Mouse (Mus musculus): ENCODE results near the gene Gatad2b. TPM values are rescaled to one million over a fixed set of nuclear protein-coding genes. Genes with fewer than 3 reads are reported as not detected.
"Not testable (repeated sequence)": the region's sequence is repeated elsewhere in the genome, so short reads cannot be mapped to it uniquely, and the experiment has no call there.

Gene Gatad2b
- total and polyA plus RNA-seq, 2 experiments from 2014 or later, result 5.8 to 25.3 TPM

DNA sequence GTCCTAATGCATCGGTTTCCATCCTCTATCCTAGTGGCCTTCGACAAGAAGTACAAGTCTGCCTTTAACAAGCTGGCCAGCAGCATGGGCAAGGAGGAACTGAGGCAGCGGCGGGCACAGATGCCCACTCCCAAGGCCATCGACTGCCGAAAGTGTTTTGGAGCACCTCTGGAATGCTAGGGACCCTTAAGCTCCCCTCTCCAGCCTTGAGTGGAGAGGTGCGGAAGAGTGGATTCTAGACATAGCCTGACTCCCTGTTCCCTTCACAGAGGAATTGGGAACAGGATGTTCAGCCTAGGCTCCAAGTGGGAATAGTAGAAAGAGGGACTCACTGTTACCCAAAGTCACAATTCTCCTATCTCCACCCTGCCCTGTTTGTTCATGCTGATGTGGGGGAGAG, 13.2 kb upstream of the Gatad2b start:
- H3K9ac ChIP-seq (replicated peaks; ENCODE audit: low read depth, low read length), result no peak overlapping the region
- H3K27ac ChIP-seq (ENCODE audit: low read depth), result no peak overlapping the region
- H3K4me1 ChIP-seq (ENCODE audit: control insufficient read depth, insufficient read depth), result no peaks in the 10 kb centered on the region
- TF ChIP-seq CTCF (IDR thresholded peaks at IDR 0.05; ENCODE audit: low read depth) (no peak), EP300 (IDR thresholded peaks at IDR 0.05; ENCODE audit: low read depth) (no peak)
- ATAC-seq (ENCODE audit: insufficient read depth, low read depth) (no peak), DNase-seq (ENCODE audit: low spot score) (no peak)
- H3K36me3 ChIP-seq (replicated peaks; ENCODE audit: control insufficient read depth, insufficient read depth, low read length), result peaks cover 65% of the 10 kb centered on the region
- no peak overlapping the region for H3K4me2 ChIP-seq (ENCODE audit: low read depth, low read length)
- H3K9me3 ChIP-seq (replicated peaks; ENCODE audit: control insufficient read depth, low read length), result no peaks in the 10 kb centered on the region
- no peaks in the 10 kb centered on the region for H3K27me3 ChIP-seq (ENCODE audit: control insufficient read depth, insufficient read depth, low read length)
- WGBS, result 92% methylated on average over 7 of the region's 7 CpGs
- H3K4me3 ChIP-seq (ENCODE audit: low read depth, low read length), result no peak overlapping the region

DNA sequence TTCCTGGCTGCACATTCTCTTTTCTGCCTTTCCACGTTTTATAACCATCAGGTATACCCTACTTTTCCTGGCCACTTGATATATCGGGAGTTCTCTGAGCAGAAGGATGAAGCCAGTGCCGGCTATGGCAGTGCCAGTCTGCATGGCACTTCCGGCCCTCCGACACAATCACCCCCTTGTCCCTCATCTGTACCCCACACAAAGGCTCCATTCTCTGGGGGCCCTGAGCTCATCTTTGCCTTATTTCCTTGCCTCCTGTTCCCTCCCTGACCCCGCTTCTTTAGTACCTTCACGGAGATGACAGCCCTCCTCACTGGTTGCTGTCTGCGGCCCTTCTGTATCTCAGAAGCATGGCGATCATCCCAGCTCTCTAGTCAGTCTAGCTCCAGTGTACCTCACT, 12.3 kb upstream of the Gatad2b start:
- Histone ChIP-seq H3K4me1 (ENCODE audit: control insufficient read depth, insufficient read depth) (no peaks in the 10 kb centered on the region), H3K4me2 (ENCODE audit: low read depth, low read length) (no peak overlapping the region), H3K27me3 (ENCODE audit: control insufficient read depth, insufficient read depth, low read length) (no peaks in the 10 kb centered on the region), H3K4me3 (ENCODE audit: low read depth, low read length) (no peak overlapping the region), H3K36me3 (replicated peaks; ENCODE audit: control insufficient read depth, insufficient read depth, low read length) (peaks cover 55% of the 10 kb centered on the region), H3K9me3 (replicated peaks; ENCODE audit: control insufficient read depth, low read length) (no peaks in the 10 kb centered on the region), H3K27ac (ENCODE audit: low read depth) (no peak overlapping the region), H3K9ac (replicated peaks; ENCODE audit: low read depth, low read length) (no peak overlapping the region)
- DNase-seq (ENCODE audit: low spot score) (no peak), ATAC-seq (ENCODE audit: insufficient read depth, low read depth) (no peak)
- no peak for TF ChIP-seq CTCF (IDR thresholded peaks at IDR 0.05; ENCODE audit: low read depth)
- no peak for TF ChIP-seq EP300 (IDR thresholded peaks at IDR 0.05; ENCODE audit: low read depth)
- WGBS, result 93% methylated on average over 9 of the region's 9 CpGs

DNA sequence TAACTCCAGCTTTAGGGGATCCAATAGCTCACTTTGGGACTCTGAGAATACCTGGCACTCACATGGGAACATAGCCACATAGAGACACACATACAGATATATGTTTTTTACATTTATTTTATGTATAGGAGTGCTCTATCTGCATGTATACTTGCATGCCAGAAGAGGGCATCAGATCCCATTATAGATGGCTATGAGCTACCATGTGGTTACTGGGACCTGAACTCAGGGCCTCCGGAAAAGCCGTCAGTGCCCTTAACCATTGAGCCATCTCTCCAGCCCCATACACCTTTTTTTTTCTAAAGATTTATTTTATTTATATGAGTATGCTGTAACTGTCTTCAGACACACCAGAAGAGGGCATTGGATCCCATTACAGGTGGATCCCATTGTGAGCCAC, 8.8 kb upstream of the Gatad2b start:
- DNase-seq (ENCODE audit: low spot score), result no peak
- Histone ChIP-seq H3K9me3 (replicated peaks; ENCODE audit: control insufficient read depth, low read length) (no peaks in the 10 kb centered on the region), H3K4me3 (ENCODE audit: low read depth, low read length) (no peak overlapping the region), H3K36me3 (replicated peaks; ENCODE audit: control insufficient read depth, insufficient read depth, low read length) (peaks cover 21% of the 10 kb centered on the region), H3K4me2 (ENCODE audit: low read depth, low read length) (no peak overlapping the region), H3K27me3 (ENCODE audit: control insufficient read depth, insufficient read depth, low read length) (no peaks in the 10 kb centered on the region), H3K9ac (replicated peaks; ENCODE audit: low read depth, low read length) (no peak overlapping the region), H3K4me1 (ENCODE audit: control insufficient read depth, insufficient read depth) (no peaks in the 10 kb centered on the region), H3K27ac (ENCODE audit: low read depth) (no peak overlapping the region)
- ATAC-seq (ENCODE audit: insufficient read depth, low read depth), result no peak
- WGBS, result 96% methylated on average over 2 of the region's 2 CpGs
- TF ChIP-seq CTCF (IDR thresholded peaks at IDR 0.05; ENCODE audit: low read depth) (no peak), EP300 (IDR thresholded peaks at IDR 0.05; ENCODE audit: low read depth) (no peak)

DNA sequence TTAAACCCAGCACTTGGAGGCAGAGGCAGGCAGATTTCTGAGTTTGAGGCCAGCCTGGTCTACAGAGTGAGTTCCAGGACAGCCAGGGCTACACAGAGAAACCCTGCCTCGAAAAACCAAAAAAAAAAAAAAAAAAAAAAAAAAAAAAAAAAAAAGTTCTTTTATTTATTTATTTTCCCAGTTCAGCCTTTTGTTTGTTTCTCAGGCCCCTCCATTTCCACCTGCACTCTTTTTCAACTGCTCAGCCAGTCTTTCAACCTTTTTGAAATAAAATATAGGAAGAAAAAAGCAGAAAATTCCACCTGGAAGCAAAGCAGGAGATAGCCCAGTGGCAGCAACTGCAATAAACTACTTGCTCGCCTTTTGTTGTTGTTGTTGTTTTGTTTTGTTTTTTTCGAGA, 3.6 kb upstream of the Gatad2b start:
- not testable (repeated sequence) for H3K4me3 ChIP-seq (ENCODE audit: low read depth, low read length); H3K4me2 ChIP-seq (ENCODE audit: low read depth, low read length); H3K27me3 ChIP-seq (ENCODE audit: control insufficient read depth, insufficient read depth, low read length); ATAC-seq (ENCODE audit: insufficient read depth, low read depth); H3K9me3 ChIP-seq (replicated peaks; ENCODE audit: control insufficient read depth, low read length); DNase-seq (ENCODE audit: low spot score); H3K9ac ChIP-seq (replicated peaks; ENCODE audit: low read depth, low read length); H3K27ac ChIP-seq (ENCODE audit: low read depth); H3K4me1 ChIP-seq (ENCODE audit: control insufficient read depth, insufficient read depth); H3K36me3 ChIP-seq (replicated peaks; ENCODE audit: control insufficient read depth, insufficient read depth, low read length)
- 59% methylated on average over 2 of the region's 3 CpGs for WGBS

DNA sequence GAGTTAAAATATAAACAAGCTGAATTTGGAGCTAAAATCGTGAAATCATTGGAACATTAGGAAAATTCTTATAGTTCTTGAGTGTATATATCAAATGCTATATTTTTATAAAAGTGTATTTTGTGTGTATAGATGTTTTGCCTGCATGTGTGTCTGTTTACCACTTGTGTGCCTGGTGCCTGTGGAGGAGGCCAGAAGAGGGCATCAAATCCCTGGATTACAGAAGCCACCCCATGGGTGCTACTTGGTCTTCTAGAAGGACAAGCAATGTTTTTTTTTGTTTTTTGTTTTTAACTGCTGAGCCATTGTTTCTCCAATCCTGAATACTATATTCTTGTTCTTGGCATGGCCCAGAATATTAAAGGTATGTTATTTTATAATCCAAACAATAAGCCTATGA, 2.4 kb upstream of the Gatad2b start:
- Histone ChIP-seq H3K9me3 (replicated peaks; ENCODE audit: control insufficient read depth, low read length) (no peaks in the 10 kb centered on the region), H3K27ac (ENCODE audit: low read depth) (no peak overlapping the region), H3K36me3 (replicated peaks; ENCODE audit: control insufficient read depth, insufficient read depth, low read length) (no peaks in the 10 kb centered on the region), H3K4me3 (ENCODE audit: low read depth, low read length) (no peak overlapping the region), H3K27me3 (ENCODE audit: control insufficient read depth, insufficient read depth, low read length) (no peaks in the 10 kb centered on the region), H3K9ac (replicated peaks; ENCODE audit: low read depth, low read length) (no peak overlapping the region), H3K4me1 (ENCODE audit: control insufficient read depth, insufficient read depth) (peaks cover 21% of the 10 kb centered on the region), H3K4me2 (ENCODE audit: low read depth, low read length) (no peak overlapping the region)
- 82% methylated on average over 1 of the region's 1 CpGs for WGBS
- TF ChIP-seq CTCF (IDR thresholded peaks at IDR 0.05; ENCODE audit: low read depth) (peak; percentile 38), EP300 (IDR thresholded peaks at IDR 0.05; ENCODE audit: low read depth) (no peak)
- no peak for DNase-seq (ENCODE audit: low spot score)
- ATAC-seq (ENCODE audit: insufficient read depth, low read depth), result no peak

DNA sequence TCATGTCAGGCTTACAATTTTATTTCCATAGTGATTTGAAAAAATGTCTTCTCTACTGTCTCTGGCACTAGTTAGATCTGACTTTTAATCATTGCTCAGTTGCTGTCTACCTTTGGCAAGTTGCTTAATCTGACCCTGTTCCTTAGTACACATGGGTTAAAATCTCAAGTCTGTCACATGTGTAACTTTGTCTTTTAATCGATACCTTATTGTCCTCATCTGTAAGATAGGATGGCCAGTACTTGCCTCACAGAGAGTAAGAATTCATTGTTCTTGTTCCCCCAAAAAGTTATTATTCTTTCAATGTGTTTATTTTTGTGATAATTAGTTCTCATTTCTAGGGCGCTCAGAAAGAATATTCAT, 1.0 kb upstream of the Gatad2b start:
- DNase-seq (ENCODE audit: low spot score) (no peak), ATAC-seq (ENCODE audit: insufficient read depth, low read depth) (no peak)
- H3K9ac ChIP-seq (replicated peaks; ENCODE audit: low read depth, low read length), result peak overlapping the region; percentile 83
- no peaks in the 10 kb centered on the region for H3K27me3 ChIP-seq (ENCODE audit: control insufficient read depth, insufficient read depth, low read length)
- H3K27ac ChIP-seq (ENCODE audit: low read depth), result peak overlapping the region; percentile 93
- H3K4me2 ChIP-seq (ENCODE audit: low read depth, low read length), result peak overlapping the region; percentile 76
- no peaks in the 10 kb centered on the region for H3K9me3 ChIP-seq (replicated peaks; ENCODE audit: control insufficient read depth, low read length)
- WGBS, result 30% methylated on average over 2 of the region's 2 CpGs
- peaks cover 25% of the 10 kb centered on the region for H3K4me1 ChIP-seq (ENCODE audit: control insufficient read depth, insufficient read depth)
- H3K36me3 ChIP-seq (replicated peaks; ENCODE audit: control insufficient read depth, insufficient read depth, low read length), result no peaks in the 10 kb centered on the region; the same call in 1 of the 2 replicates
- H3K4me3 ChIP-seq (ENCODE audit: low read depth, low read length), result peak overlapping the region; percentile 96
- no peak for TF ChIP-seq CTCF (IDR thresholded peaks at IDR 0.05; ENCODE audit: low read depth)
- TF ChIP-seq EP300 (IDR thresholded peaks at IDR 0.05; ENCODE audit: low read depth), result no peak

Data from heart, postnatal 0 days (tissue).